Mouse (Mus musculus) ZHBTc4 (cell line): ENCODE measurements at regions not wholly inside any gene's neighbourhood (a gene's known extent, or its start where the extent isn't known, plus 50 kb on each side); places are given as distances from the start of the nearest gene placed in this dataset.

ENCODE experiments used
- DNase-seq: peaks from one replicate; pipeline ENCODE4 v3.0.0-alpha.2; 2011; ENCODE audit warnings: low read depth, low spot score

- no peak for DNase-seq
These were observed 50.2 kb upstream of the Arntl start for GRCm38 (mm10) chr7:113156861-113157747.
